ENCODE assay signal across 9 mouse cellular contexts in the genomic region with DNA sequence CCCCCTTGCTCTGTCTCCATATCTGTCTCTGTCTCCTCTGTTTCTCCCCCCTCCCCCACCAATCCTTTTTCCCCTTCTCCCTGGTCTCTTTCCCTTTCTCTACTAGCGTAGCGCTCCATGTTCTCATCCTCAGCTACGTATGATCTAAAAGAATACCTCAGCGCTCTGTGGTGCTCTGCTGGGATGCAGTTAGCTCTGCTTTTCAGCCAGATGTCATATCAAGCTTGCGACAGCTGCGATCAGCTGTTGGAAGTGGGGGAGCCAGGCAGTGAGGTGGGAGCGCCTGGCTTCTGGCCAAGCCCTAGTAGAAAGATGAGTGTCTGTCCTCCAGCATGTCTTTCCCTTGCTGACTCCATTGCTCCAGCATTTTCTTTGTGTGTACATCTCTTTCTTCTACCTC.
DNase-seq lines count a peak whose midpoint lies in the region; ATAC-seq lines count a peak whose summit lies in the region.
"Had no signal": no experiment of that assay in that cellular context is flagged by ENCODE, and none has a peak within 500 bp of the region (broad histone marks: within the 10 kb centered on the region; RNA-seq: fewer than 3 reads in every experiment).

No protein-coding gene starts in this region.

- peak overlapping the region; percentile 10 for H3K4me3 ChIP-seq in megakaryocyte, embryonic 14.5 days (replicated peaks)
- no peak overlapping the region for H3K4me3 ChIP-seq in heart, embryonic 12.5 days
- H3K4me3 ChIP-seq in kidney, embryonic 15.5 days (replicated peaks), result no peak overlapping the region
- H3K4me3 ChIP-seq in neural tube, embryonic 15.5 days (replicated peaks), result no peak overlapping the region

- 51% methylated on average over 7 of the region's 7 CpGs for WGBS in heart, embryonic 12.5 days
- WGBS in kidney, embryonic 15.5 days, result 60% methylated on average over 7 of the region's 7 CpGs
- WGBS in neural tube, embryonic 15.5 days, result 64% methylated on average over 7 of the region's 7 CpGs

- no peak for DNase-seq in cerebellum, postnatal 36 days
- DNase-seq in layer of hippocampus, adult 8-10 months (ENCODE audit: low spot score in 2 of 2), result no peak

- H3K27ac ChIP-seq in heart, embryonic 12.5 days (ENCODE audit: poor library complexity, severe bottlenecking), result no peak overlapping the region
- H3K27ac ChIP-seq in kidney, embryonic 15.5 days, result peak overlapping the region; percentile 10; the same call in 1 of the 2 replicates
- H3K27ac ChIP-seq in neural tube, embryonic 15.5 days (replicated peaks), result 0 out of 2 replicates have a peak overlapping the region, but pooled peaks have one; percentile 28
- H3K27ac ChIP-seq: macrophage had no signal

- no peaks in the 10 kb centered on the region for H3K36me3 ChIP-seq in megakaryocyte, embryonic 14.5 days (replicated peaks; ENCODE audit: low read length)
- H3K36me3 ChIP-seq in heart, embryonic 12.5 days, result no peaks in the 10 kb centered on the region
- H3K36me3 ChIP-seq in kidney, embryonic 15.5 days, result no peaks in the 10 kb centered on the region
- no peaks in the 10 kb centered on the region for H3K36me3 ChIP-seq in neural tube, embryonic 15.5 days

- H3K4me2 ChIP-seq in heart, embryonic 12.5 days, result peak overlapping the region; percentile 8; the same call in 1 of the 2 replicates
- H3K4me2 ChIP-seq in kidney, embryonic 15.5 days, result 0 out of 2 replicates have a peak overlapping the region, but pooled peaks have one; percentile 5
- H3K4me2 ChIP-seq in neural tube, embryonic 15.5 days, result no peak overlapping the region

- ATAC-seq in megakaryocyte, adult 5-6 weeks (ENCODE audit: poor library complexity, severe bottlenecking), result no peak
- ATAC-seq in heart, embryonic 12.5 days (ENCODE audit: insufficient number of reproducible peaks, low FRiP score), result no peak
- ATAC-seq in kidney, embryonic 15.5 days (replicated peaks; ENCODE audit: low FRiP score), result no peak
- peak; percentile 75 for ATAC-seq in neural tube, embryonic 15.5 days (ENCODE audit: low FRiP score)
- no peak for ATAC-seq in monocyte, adult 5-6 weeks (replicated peaks; ENCODE audit: insufficient number of reproducible peaks, low FRiP score, low TSS enrichment, poor library complexity, severe bottlenecking)

- H3K4me1 ChIP-seq in megakaryocyte, embryonic 14.5 days, result peaks cover 41% of the 10 kb centered on the region
- peaks cover 22% of the 10 kb centered on the region for H3K4me1 ChIP-seq in heart, embryonic 12.5 days (replicated peaks)
- peaks cover 8% of the 10 kb centered on the region; the same call in 1 of the 2 replicates for H3K4me1 ChIP-seq in kidney, embryonic 15.5 days
- 0 out of 2 replicates have a peak, but pooled peaks cover 3% of the 10 kb centered on the region for H3K4me1 ChIP-seq in neural tube, embryonic 15.5 days

- no peaks in the 10 kb centered on the region for H3K9me3 ChIP-seq in megakaryocyte, embryonic 14.5 days
- no peaks in the 10 kb centered on the region for H3K9me3 ChIP-seq in heart, embryonic 12.5 days (replicated peaks)
- no peaks in the 10 kb centered on the region for H3K9me3 ChIP-seq in kidney, embryonic 15.5 days (replicated peaks)
- H3K9me3 ChIP-seq in neural tube, embryonic 15.5 days (replicated peaks), result no peaks in the 10 kb centered on the region

- H3K9ac ChIP-seq in heart, embryonic 12.5 days, result no peak overlapping the region
- no peak overlapping the region for H3K9ac ChIP-seq in kidney, embryonic 15.5 days
- no peak overlapping the region for H3K9ac ChIP-seq in neural tube, embryonic 15.5 days (replicated peaks)

- H3K27me3 ChIP-seq in megakaryocyte, embryonic 14.5 days (replicated peaks), result no peaks in the 10 kb centered on the region
- H3K27me3 ChIP-seq in heart, embryonic 12.5 days (replicated peaks), result no peaks in the 10 kb centered on the region
- H3K27me3 ChIP-seq in kidney, embryonic 15.5 days, result no peaks in the 10 kb centered on the region
- no peaks in the 10 kb centered on the region for H3K27me3 ChIP-seq in neural tube, embryonic 15.5 days (replicated peaks)
